Mouse (Mus musculus) neutrophil, adult 5-6 weeks (primary cell): ENCODE measurements around the gene Ndufc2. TPM values are rescaled to one million over a fixed set of nuclear protein-coding genes. Genes with fewer than 3 reads are reported as not detected.

Experiments
- ATAC-seq: fragments of 151-379, 151-347 bp; 2 replicates; pipeline ENCODE4 v1.8.0; 2017; ENCODE audit warnings: mild to moderate bottlenecking, moderate TSS enrichment; ENCODE audit not compliant: insufficient number of reproducible peaks, poor library complexity, low FRiP score, severe bottlenecking; ENCODE audit errors: extremely low read depth
- total RNA-seq: library from RNA; stranded (forward); fragments of 200-1000 nt; gene quantifications from 2 replicates; pipeline ENCODE4 v1.2.3, GENCODE M21; 2017

Gene Ndufc2
- 31.3 and 32.9 TPM in 2 replicates for total RNA-seq

DNA sequence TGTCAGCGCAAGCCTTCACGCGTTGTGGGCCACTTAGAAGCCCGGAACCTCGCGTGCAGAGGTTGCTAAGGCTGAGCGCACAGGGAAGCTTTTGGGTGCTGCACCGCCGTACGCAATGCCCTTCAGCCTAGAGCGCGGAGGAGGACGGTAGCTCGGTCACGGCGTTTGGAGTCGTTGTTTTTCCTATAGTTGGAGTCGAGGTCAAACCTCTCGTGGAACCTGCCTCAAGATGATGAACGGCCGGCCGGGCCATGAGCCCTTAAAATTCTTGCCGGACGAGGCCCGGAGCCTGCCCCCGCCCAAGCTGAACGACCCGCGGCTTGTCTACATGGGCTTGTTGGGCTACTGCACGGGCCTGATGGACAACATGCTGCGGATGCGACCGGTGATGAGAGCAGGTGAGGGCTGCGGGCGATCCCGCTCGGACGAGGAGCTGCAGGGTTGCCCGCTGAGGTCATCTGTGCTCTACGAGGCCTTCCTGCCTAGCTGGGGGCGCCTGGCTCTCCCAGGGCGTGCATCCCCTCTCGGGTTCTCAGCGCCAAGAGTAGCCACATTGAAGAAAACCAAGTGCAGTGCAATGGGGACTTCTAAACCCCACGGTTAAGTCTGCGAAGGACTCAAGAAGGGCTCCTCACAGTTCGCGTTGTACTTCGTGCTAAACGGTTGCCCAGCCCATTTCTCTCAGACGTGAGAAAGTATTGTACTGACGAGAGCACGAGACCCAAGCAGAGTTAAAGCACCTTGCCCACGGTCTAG is at the start of gene Ndufc2:
Gene Ndufc2, plus strand, starts transcription at position 44 of the 756 bp plus-strand sequence.
- ATAC-seq = peak; percentile 91

DNA sequence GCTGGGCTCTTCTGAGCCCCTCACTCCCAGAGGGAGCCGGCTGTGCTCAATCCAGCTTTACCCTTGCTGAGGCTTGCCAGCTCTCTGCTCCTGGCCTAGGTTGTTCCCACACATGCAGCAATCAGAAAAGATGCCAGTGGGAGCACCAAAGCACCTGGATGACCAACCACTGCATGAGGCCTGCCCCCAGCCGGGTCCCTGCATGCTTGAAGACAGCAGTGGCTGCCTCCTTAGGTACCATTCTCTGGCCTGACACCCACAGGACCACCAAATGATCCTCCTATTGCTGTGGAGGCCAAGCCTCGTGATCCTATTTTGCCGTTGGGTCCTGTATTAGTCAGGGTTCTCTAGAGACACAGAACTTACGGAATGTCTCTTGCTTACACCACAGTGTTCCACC is 48.9 kb upstream of the Ndufc2 start:
- no peak for ATAC-seq

DNA sequence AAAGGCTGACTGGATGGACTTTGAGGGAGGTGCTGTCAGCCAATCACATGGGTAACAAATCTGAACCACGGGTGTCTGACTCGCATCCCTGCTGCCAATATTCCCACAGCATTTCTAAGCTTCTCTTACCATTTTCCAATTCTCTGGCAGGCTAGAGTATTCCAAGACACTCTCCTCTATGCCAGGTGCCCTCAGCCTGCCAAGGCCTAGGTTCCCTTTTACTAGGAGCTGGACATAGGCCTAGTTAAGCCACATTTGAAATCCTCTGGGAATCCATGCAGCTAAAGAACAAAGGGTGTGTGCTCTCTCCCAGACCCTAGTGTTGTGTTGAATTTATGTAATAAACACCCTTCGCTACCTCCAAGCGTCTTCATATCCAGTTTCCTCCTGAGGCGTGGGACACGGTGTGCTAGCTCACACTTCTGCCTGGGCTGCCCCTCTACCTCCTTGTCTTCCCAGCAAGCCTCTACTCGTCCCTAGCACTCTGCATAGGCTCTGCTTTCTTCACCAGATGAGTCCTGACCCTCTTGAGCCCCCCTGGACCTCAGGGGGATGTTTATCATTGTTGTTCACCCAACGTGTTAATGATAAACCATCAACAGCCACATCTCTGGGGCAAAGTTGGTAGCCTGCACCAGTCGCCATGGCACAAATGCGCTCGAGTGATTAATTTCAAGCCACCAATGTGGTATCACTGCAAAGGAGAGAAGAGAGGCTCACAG is 47.9 kb upstream of the Ndufc2 start:
- ATAC-seq = no peak

DNA sequence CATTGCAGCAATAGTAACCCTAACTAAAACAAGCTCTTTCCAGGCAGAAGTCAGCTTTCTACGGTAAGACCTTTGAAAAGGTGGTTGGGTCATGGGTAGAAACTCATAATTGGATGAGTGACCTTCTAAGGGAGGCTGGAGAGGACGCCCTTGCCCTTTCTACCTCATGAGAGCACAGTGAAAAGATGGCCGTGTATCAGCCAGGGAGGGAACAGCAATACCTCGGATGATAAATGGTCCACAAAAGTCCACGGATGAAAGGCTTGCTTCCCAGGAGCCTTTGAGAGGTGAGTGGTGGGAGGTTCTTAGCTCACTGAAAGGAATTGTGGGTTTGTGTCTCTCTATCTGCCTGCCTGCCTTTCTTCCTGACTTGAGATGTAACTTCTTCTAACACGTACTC is 46.4 kb upstream of the Ndufc2 start:
- no peak for ATAC-seq

DNA sequence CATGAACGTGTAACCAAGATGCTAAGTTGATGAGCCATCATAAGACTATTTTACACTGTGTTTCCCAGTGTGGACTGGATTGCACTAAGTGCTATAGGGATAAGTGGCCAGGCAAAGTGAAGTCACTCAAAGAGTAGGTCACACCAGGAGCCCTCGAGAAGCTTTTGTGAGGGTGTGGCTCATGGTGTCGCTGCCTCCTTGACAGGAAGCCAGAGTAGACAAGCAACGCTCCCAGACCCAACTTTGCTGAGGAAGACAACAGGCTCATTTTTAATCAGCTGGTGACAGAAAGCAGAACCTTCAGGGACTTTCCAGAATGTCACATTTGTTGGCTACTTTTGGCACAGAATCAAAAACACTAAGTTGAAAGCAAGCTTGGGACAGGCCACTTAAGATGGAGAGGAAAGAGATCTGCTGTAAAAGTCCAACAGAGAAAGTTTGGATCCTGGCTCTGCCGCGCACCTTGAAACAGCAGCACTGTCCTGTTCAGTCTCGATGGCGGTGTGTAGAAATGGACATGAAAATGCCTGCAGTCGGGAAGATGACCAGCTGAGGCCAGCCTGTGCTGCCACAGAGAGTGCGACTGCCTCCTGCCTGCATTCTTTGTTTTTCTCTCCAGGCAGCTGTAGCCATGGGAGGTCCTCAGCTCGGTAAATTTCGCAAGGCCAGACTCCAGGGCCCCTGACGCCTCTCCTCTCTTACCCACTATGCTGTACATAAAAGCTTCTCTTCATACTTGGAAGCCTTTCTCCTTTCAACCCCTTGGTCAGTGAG is 44.5 kb upstream of the Ndufc2 start:
- peak; percentile 57; the same call in 1 of the 2 replicates for ATAC-seq

DNA sequence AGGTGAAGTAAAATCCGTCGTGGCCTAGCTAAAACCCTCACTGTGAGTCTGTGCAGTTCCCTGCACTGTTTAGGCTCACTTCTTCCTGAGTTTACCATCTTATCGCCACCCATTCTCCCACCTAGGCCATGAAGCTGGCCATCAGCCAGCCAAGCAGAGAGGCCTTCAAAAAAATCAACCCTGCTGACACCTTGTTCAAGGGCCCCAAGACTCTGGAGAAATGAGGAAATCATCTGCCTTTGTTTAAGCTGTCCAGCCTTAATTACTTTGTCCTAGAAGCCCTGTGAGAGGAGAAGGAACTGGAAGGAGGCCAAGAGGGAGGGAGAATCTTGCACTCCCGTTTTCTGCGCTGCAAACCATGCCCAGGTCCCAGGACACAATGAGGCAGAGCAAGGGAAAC is 43.5 kb upstream of the Ndufc2 start:
- ATAC-seq = no peak

DNA sequence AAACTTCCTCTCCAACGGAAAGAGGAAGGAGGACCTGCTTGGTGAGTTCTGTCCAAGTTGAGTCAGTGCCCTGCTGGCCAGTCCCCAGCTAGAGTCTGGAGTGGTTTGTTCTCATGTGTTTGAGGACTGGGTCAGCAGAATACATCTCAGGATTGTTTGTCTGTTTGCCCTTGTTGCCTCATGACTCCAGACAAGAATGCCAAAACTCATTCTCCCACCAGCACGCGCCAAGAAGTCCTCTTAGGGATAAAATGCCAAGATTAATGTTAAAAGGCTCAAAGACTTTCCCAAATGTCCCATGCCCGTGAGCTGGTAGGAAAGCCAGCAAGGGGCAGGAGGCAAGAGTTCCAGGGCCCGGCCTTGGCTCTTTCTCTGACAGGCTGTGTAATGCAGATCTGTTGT is 42.9 kb upstream of the Ndufc2 start:
- no peak for ATAC-seq

DNA sequence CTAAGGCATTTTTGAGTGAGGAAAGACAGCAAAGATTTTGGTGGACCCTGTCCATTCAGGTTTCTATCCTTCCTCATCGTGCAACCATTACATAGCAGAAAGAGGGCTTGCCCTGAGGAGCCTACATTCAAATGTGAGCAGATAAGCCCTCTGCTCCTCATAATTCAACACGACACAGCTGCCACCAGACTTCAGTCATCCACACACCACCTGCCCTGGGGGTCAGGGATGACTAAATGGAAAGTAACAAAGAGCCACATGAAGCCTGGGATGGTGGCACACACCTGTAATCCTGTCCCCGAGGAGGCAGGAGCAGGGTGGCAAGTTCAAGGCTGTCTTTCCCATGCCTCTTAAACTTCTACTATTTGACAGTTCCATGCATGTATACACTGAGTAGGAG is 42.0 kb upstream of the Ndufc2 start:
- ATAC-seq = no peak

DNA sequence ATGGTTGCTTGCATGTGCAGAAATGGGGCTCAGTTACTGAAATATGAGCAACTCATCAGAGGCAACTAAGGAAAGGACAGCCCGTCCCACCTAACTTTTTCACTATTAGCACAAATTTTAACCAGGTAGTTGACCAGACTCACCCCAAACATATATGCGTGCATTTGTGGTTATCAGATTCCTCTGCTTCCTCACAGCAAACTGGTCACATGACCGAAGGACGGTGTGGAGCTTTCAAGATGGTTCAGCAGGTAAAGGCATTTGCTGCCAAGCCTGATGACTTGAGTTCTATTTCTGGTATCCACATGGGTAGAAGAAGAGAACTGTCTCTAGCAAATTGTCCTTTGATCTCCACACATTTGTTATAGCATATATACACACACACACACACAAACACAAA is 41.5 kb upstream of the Ndufc2 start:
- ATAC-seq = no peak

DNA sequence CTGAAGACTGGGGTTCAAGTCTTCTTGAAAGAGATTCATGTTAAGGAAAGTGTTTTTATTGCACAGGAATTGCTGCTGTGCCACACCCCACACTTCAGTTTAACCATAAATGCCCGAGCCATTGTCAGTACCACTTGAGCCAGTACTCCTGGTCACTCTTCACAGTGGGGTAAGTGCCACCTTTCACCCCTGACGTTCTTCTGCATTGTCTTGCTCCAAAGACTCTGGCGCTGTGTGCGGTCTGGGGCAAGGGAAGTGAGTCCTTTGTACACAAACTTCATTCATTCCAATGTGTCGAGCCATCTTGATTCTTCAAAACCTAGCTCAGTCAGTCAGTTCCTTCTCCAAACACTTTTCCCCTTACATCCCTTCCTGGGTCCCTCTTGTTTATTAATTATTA is 39.6 kb upstream of the Ndufc2 start:
- ATAC-seq = no peak

DNA sequence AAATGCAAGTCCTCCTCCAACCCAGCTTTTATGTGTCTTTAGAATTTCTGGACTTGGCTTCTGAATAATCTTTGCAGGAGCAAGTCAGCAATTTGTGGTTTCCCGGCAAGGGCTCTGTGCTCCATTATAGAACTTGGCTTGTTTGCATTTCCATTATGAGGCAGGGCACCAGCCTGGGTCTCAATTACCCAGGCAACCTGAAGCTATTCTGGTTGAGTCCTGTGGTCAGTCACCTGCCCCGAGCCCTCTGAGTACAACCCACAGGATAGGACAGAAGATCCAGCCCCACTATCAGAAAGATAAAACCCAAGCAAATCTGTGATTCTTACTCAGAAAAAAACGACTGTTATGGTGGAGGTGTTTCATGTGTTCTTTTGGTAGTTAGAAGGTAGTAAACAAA is 38.8 kb upstream of the Ndufc2 start:
- no peak for ATAC-seq

DNA sequence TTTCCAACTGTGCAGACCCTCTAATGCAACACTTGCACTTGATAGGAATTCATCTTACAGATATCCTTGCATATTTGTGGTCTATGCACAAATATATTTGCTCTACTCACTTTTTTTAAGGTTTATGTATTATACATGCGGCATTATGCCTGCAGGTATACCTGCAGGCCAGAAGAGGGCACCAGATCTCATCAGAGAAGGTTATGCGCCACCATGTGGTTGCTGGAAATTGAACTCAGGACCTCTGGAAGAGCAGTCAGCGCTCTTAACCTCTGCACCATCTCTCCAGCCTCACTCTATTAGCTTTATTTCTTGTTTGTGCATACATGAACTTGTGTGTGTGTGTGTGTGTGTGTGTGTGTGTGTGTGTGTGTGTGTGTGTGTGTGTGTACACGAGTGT is 38.3 kb upstream of the Ndufc2 start:
- ATAC-seq = peak; percentile 58; the same call in 1 of the 2 replicates

DNA sequence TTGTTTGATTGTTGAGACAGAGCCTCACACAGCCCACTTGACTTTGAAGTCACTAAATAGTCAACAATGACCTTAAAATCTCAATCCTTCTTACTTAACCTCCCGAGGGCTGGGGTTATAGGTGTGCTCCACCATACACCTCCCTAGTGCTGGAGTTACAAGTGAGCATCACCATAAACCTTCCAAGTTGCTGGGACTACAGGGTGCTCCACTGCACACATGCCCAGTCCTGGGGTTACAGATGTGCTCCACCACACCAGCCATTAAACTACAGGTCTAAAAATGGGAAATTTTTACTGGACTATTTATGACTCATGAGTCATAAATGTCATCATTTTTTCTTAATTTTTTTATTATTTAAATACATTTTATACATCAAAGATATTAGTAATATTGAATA is 33.9 kb upstream of the Ndufc2 start:
- no peak for ATAC-seq

DNA sequence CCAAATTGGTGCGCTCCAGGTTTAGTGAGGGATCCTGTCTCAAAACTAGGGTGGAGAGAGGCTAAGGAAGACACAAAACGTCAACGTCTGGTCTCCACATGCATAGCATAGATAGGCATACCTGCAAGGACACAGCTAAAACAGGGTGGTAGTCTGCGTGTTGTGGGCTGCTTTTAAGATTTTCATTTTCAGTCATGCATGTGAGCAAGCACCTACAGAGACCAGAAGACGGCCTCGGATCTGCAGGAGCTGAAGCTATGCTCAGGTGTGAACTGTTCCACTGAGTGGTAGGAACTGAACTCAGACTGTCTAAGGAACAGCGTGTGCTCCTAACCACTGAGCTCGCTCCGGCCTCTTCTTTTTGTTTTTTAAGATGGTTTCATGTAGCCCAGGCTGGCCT is 24.7 kb upstream of the Ndufc2 start:
- no peak for ATAC-seq

DNA sequence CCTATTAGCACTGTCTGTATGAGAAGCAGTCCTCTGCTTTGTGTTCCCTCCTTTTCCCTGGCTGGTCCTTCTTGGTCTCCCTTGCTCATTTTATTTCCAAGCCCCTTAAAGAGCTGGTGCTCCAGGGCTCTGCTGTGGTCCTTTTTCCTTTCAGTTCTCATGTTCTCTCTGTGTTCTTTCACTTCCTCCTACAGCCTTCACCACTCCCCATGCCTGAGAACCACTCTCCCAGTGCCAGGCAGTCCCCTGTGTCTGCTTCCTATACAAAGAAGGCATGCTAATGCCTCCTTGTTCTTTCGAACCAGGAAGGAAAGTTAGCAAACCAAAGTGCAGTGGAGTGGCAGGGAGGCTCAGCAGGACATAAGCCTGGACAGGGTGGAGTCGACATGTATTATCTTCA is 23.9 kb upstream of the Ndufc2 start:
- peak; percentile 27; the same call in 1 of the 2 replicates for ATAC-seq

DNA sequence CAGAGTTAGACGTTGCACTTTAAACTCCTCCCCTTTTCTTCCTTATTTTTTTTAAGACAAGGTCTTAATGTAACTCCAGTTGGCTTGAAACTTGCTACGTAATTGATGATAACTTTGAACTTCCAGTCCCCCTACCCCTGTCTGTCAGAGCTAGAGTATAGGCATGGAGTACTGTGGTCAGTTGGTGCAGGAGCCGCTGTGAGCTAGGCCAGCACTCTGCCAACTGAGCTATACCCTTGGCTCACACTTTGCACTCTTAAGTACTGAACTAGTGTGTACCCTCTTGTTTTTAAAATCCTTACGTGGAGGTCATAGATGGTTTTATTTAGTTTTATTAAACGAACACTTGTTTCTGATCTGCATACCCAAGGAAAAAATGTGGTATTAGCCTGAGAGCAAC is 20.5 kb upstream of the Ndufc2 start:
- no peak for ATAC-seq

DNA sequence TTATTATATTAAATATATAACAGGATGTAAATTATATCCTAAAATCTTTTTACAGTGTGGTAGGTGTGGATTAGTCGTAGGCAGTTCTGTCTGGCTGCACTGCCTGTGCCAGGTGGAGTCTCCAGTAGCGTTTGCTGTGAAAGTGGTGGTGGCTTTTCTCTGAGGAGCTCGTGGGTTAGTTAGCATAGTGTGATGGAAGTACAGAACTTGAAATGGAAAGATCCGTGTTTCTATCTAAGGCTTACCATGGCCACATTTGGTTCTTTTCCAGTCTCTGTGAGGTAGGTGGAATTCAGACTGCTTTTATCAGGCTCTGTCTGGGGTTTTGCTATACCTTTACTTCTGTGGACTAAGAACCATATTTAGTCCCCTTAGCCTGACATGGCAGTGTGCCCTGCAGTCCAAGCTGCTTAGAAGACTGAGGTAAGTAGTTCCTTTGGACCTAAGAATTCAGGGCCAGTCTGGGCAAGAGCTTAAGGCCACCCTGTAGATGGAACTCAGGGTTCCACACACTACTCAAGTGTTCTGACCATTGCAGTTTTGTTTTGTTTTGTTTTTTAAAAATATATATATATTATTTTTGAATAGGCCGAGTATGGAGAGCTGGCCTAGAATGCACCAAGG is 19.2 kb upstream of the Ndufc2 start:
- no peak for ATAC-seq

DNA sequence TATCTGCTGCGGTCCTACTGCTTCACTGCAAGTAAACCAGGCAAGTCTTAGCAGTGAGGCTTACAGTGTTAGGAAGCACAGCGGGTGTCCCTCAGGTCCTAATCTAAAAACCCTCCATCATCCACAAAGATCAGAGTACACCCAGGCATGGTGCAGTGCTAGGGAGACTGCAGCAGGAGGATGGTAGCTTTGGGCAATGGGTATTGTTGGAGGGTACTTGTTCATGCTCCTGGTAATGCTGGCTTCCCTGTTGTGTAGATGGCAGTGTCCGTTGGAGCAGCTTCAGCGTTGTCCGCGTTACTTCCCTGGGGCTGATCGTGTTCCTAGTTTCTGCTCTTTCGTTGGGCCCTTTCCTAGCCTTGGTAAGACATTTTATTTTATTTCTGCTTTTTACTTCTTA is 17.1 kb upstream of the Ndufc2 start:
- ATAC-seq = no peak

DNA sequence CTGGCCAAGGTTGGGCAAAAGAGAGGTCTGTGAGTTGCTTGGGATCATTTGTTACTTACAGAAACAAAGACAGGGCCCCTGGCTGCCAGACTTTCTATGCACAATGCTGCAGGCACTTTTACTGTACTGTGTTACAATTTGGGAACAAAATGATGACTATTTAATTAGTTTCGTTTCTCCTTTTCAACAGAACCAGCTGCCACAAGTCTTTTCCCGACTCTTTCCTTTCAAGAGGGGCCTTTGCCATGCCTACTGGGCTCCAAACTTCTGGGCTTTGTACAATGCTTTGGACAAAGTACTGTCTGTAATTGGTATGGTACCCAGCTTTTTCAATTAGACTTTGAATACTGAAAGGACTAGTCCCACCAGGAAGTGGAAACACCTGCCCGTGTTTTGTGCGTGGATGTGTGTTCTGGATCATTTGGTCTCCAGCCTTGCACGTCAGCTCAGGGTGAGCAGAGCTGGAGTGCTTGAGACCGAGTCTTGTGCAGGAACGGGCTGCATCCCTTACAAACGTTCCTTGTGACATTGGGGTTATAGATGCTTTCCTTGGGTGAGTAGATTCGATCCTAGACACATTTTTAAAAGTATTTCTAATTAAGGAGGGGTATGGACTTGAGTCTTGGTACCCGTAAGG is 16.2 kb upstream of the Ndufc2 start:
- ATAC-seq = no peak
